Mouse (Mus musculus) frontal cortex, postnatal 10 days (tissue): ENCODE measurements around the gene Lsm2.
A peak's percentile ranks its signal among the peaks of the same experiment; 100 is the strongest.
"Not testable (repeated sequence)": the region's sequence is repeated elsewhere in the genome, so short reads cannot be mapped to it uniquely, and the experiment has no call there.

Experiments used
- DNase-seq, 2 experiments: peaks; one replicate each; pipeline ENCODE4 v3.0.0; 2022; ENCODE audit warnings: low spot score in 2 of 2, mixed read lengths in 1 of 2

Gene Lsm2

DNA sequence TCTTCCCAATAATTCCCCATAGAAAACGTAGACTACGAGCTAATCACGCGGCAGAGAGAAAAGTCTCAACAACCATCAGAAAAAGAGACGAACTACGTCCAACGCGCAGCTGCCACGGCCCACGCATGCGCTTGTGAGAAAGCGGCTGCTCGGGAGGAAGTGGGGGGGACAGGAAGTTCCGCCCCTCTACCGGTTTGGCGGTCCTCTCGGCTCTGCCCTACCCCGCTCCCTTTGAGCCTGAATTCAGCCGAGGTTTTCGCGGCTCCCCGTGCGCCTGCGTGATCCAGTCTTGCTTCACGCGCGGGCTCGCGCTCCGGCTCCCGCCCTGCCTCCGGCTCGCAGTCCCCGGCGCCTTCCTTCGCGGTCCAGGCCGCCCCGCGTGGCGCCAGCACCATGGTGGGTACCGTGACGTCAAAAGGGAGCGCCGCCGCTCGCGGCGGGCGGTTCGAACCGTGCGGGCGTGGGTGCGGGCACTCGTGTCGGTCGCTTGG, at the start of gene Lsm2:
Gene Lsm2, plus strand, starts transcription at position 173 of the 491 bp plus-strand sequence.
- peak; percentile 81 to 89 for DNase-seq

- no peak for DNase-seq
Measured at GRCm38 (mm10) chr17:34932287-34932686, 49.4 kb upstream of the Lsm2 start.

DNA sequence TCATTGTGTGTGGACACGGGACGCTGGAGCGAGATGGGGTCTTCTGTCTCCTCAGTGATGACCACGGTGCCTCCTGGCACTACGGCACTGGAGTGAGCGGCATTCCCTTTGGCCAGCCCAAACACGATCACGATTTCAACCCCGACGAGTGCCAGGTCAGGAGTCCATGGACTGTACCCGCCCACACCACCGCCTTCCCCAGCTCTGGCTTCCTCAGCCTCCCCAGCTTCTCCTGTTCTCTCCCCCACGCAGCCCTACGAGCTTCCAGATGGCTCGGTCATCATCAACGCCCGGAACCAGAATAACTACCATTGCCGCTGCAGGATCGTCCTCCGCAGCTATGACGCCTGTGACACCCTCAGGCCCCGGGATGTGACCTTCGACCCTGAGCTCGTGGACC, 47.6 kb upstream of the Lsm2 start:
- DNase-seq, result no peak

GRCm38 (mm10) chr17:34934830-34935229, 46.8 kb upstream of the Lsm2 start:
- DNase-seq, result no peak

DNA sequence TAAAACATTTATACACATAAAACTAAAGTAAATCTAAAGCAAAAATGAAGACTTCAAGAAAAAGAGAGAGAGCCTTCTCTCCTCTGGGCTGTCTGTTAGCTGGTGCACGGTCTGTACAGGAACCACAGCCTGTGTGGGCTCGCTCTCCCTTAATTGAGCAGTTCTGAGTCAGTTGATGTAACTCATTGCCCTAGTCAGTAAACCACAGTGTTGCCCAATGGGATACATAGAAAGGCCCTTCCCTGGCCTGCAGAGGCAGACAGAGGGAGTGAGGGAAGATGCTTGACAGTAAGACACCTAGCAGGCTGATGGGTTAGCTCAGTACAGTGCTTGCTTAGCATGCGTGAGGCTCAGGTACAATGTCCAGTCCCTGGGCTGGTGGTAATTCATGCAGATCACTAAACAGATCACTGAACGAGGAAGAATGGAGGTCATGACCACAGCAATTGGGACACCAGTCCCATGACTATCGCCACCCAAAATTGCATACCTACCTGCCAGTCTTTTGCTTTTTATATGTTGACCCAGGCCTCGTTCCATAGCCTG, 43.6 kb upstream of the Lsm2 start:
- no peak for DNase-seq

- DNase-seq, result no peak
Measured at GRCm38 (mm10) chr17:34941344-34942041, 40.2 kb upstream of the Lsm2 start.

DNA sequence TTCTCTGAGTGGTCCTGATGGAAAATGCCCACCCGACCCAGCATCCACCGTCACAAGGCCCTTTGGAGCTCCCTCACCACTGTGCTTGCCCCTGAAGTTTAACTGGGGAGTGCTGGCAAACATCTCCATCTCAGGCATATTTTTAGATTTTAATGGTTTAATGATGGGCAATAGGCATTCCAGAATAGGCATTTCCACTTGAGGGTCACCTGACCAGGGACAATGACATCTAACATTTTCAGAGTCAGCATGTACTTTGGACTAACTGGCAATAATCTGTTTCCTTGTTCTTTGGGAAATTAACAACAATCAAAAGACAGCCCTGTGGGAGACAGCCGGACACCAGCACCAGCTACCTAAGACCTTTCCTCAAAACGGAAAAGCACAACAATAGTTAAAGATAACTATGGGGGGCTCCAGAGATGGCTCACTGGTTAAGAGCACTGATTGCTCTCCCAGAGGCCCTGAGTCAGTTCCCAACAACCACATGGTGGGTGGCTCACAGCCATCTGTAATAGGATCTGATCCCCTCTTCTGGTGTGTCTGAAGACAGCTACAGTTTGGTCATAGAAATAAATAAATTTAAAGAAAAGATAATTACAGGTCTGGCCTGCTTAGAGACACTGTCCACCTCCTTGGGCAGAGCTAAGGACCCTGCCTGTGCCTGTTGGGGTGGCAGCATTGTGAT, 38.4 kb upstream of the Lsm2 start:
- no peak for DNase-seq

DNA sequence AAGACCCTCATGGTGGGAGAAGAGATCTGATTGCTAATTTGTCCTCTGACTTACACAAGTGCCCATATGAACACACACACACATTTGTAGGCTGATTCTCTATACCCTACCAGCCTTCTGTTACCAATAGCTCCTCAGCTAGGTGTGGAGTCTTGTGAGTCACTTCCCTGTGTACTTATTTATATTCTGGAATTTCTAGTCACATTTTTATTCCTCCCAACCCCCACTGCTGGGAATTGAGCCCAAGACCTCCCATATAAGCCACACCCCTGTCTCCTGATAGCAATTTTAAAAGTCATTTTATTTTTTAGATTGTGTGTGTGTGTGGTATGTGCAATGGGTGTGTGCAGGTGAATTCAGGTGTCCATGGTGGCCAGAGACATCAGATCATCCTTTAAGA, 37.3 kb upstream of the Lsm2 start:
- no peak for DNase-seq

DNA sequence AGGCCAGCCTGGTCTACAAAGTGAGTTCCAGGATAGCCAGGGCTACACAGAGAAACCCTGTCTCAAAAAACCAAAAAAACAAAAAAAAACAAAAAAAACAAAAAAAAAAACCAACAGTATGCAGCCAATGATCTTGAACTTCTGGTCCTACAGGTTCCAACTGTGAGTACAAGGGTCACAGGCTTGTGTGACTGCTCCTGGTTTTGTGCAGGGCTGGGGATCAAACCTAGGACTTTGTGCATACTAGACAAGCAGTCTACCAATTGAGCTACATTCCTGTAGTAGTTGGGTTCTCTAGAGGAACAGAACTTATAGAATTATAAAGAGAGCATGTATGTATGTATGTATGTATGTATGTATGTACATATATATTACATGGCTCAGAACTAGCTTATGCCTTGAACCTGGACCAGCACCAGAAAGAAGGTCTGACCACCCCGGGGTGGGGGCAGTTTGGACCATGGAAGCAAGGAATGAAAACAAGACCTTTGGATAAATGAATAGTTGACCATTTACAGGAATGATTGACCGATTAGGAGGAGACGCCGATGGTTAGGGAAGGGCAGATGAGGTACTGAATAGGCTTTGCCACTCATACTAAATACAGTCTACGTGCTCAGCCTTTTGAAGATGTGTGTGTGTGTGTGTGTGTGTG, 35.0 kb upstream of the Lsm2 start:
- no peak for DNase-seq

GRCm38 (mm10) chr17:34947606-34948005, 34.1 kb upstream of the Lsm2 start:
- DNase-seq, result no peak

DNA sequence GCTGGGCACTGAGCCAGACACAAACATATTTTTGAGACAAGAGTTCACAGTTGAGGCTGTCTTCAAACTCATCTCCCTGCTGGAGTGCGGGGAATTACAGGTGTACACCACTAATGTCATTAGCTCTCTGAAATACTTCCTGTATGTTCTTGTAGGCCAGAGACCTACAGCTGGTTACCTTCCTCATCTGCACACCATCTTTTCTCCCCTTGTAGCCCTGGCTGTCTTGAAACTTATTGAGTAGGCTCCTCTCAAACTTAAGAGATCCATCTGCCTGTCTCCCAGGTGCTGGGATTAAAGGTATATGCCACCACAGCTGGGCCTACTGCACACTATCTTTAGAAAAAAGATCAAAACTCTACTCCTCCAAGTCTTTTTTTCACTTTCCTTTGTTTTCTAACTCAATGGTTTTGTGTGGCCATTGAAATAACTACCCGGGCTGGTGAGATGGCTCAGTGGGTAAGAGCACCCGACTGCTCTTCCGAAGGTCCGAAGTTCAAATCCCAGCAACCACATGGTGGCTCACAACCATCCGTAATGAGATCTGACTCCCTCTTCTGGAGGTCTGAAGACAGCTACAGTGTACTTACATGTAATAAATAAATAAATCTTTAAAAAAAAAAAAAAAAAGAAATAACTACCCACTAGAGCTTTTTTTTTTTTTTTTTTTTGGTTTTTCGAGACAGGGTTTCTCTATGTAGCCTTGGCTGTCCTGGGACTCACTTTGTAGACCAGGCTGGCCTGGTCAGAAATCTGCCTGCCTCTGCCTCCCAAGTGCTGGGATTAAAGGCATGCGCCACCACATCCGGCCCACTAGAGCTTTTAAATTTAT, 32.7 kb upstream of the Lsm2 start:
- DNase-seq, result not testable (repeated sequence)

DNA sequence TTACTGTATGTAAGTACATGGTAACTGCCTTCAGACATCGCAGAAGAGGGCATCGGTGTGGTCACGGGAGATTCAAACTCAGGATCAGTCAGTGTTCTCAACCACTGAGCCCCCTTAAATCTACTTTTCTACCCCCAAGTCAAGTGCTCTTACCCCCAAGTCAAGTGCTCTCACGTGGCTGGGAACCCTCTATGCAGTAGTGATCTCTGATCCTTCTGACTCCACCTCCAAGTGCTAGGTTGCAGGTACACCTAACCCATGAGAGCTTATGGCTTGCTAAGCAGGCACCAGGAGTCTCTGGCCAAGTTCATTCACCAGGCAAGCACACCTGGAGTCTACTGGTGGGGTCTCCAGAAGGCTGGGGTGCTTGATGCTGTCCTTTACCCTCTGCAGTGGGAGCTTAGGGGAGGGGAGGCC, 32.1 kb upstream of the Lsm2 start:
- no peak for DNase-seq

GRCm38 (mm10) chr17:34950514-34951455, 30.9 kb upstream of the Lsm2 start:
- DNase-seq, result no peak

DNA sequence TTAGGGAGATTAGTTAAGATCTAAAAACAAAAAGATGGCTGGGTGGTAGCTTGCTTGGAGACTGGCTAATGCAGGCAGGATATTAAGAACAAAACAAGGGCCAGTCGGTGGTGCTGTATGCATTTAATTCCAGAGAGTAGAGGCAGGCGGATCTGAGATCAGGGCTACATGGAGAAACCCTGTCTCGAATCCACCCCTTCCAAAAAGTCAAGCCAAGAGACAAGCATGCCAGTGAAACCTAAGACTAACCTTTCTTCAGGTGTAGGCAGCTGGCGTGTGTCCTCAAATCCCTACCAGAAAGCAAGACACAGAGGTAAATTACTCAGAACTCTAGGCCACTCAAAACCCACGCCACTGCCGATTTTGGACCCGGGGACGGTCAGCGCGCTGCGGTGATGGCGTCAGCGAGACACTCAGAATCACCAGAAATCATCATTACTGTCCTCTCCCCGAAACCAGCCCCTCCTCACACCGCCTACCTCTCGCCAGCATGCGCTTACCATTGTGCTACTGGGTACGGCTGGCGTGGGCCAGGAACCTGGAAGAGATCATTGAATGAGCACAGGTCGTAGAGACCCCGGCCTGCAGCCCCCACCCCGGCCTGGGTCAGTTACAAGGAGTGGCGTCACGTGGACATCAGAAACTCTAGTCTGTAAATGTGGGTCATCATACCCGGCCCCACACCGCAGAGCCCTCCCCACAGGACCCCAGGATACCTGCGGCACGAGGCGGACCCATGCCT, 29.9 kb upstream of the Lsm2 start:
- peak in 1 of 2 experiments; percentile 69 for DNase-seq

DNA sequence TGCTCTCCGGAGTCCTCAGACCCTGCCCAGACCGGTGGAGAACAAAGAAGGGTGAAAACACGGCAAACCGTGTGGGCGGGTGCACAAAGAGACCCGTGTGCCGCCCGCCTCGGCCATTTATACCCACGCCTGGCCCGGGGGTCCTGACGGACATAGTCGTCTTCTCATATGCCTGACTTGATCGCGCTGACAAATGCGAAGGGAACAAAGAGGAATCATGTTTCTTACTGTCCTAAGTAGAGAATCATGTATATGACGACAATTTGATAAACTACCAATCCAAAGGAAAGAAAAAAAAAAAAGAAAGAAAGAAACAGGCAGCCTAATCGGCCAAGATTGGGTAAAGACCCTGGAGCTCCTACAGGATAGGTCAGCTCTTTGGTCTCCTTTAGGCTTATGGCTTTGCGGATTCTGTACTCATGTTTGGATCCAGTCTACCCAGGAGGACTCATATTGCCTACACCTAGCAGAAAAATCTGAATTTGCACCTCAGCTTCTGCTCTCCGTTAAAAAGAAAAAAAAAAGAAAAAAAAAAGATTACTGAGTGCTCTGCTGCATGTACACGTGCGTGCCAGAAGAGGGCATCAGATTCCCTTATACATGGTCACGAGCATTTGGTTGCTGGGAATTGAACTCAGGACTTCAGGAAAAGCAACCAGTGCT, 29.2 kb upstream of the Lsm2 start:
- peak in 1 of 2 experiments; percentile 80 for DNase-seq

DNA sequence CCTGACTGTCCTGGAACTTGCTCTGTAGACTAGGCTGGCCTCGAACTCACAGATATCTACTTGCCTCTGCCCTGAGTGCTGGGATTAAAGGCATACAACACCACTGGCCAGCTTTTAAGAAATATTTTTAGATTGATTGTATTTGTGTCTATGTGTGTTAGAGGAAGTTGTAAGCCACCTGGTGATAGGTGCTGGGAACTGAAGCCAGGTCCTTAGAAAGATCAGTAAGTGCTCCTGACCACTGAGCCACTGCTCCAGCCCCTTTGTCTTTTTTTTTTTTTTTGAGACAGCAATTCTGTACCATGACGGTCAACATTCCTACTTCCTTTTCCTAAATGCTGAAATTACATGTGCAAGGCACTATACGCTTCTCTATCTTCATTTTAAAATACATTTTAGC, 28.4 kb upstream of the Lsm2 start:
- no peak for DNase-seq

GRCm38 (mm10) chr17:34953904-34954303, 27.8 kb upstream of the Lsm2 start:
- no peak for DNase-seq

GRCm38 (mm10) chr17:34954831-34955230, 26.8 kb upstream of the Lsm2 start:
- no peak for DNase-seq

GRCm38 (mm10) chr17:34955884-34956283, 25.8 kb upstream of the Lsm2 start:
- no peak for DNase-seq
